Mouse (Mus musculus): ENCODE data around the gene Sirt3. TPM values are rescaled to one million over a fixed set of nuclear protein-coding genes. Genes with fewer than 3 reads are reported as not detected.

The Sirt3 gene
- 1.9 TPM for polyA plus RNA-seq (2014; fragmentation: Illumina TruSeq; extraction: RNeasy Lipid Tissue Mini Kit (QIAGEN cat#74804))

GRCm38 (mm10) chr7:140881696-140882468, at the start of gene Sirt3, which contains the start of gene Psmd13:
Gene Sirt3, minus strand, starts transcription at chr7:140882309.
Gene Psmd13, plus strand, starts transcription at chr7:140881968.

GRCm38 (mm10) chr7:140920418-140921029, 38.4 kb upstream of the Sirt3 start, which contains the start of gene Nlrp6:
Gene Nlrp6, plus strand, starts transcription at chr7:140920902.

GRCm38 (mm10) chr7:140900220-140900619, 18.1 kb upstream of the Sirt3 start, which contains the start of gene Cox8b:
Gene Cox8b, minus strand, starts transcription at chr7:140900446.

GRCm38 (mm10) chr7:140857550-140858505, 24.3 kb downstream of the Sirt3 start, which contains the start of gene Bet1l:
Gene Bet1l, minus strand, starts transcription at chr7:140857577.

GRCm38 (mm10) chr7:140856785-140857549, 25.1 kb downstream of the Sirt3 start, which contains the start of gene Ric8a:
Gene Ric8a, plus strand, starts transcription at chr7:140856957.

GRCm38 (mm10) chr7:140855860-140856784, 26.0 kb downstream of the Sirt3 start, which contains the start of gene Gm45785:
Gene Gm45785, minus strand, starts transcription at chr7:140856331.

GRCm38 (mm10) chr7:140847755-140848580, 34.1 kb downstream of the Sirt3 start, which contains the start of gene Odf3:
Gene Odf3, plus strand, starts transcription at chr7:140847805.

GRCm38 (mm10) chr7:140844905-140845665, 37.0 kb downstream of the Sirt3 start, which contains the start of gene Scgb1c1:
Gene Scgb1c1, plus strand, starts transcription at chr7:140845547.

GRCm38 (mm10) chr7:140834968-140835757, 46.9 kb downstream of the Sirt3 start, which contains the start of gene Urah:
Gene Urah, plus strand, starts transcription at chr7:140835018.

GRCm38 (mm10) chr7:140821653-140822329, 60.3 kb downstream of the Sirt3 start, which contains the start of gene Zfp941:
Gene Zfp941, minus strand, starts transcription at chr7:140822178.

Other genes starting within 250 kb of the Sirt3 start
- gene Olfr53, start 235.9 kb downstream of the Sirt3 start, polyA plus RNA-seq (2014; fragmentation: Illumina TruSeq; extraction: RNeasy Lipid Tissue Mini Kit (QIAGEN cat#74804)), result not detected
- not detected for gene Olfr539, start 222.4 kb downstream of the Sirt3 start, polyA plus RNA-seq (2014; fragmentation: Illumina TruSeq; extraction: RNeasy Lipid Tissue Mini Kit (QIAGEN cat#74804))
- gene Olfr45, start 200.4 kb downstream of the Sirt3 start, polyA plus RNA-seq (2014; fragmentation: Illumina TruSeq; extraction: RNeasy Lipid Tissue Mini Kit (QIAGEN cat#74804)), result not detected
- not detected for gene Olfr541, start 185.0 kb downstream of the Sirt3 start, polyA plus RNA-seq (2014; fragmentation: Illumina TruSeq; extraction: RNeasy Lipid Tissue Mini Kit (QIAGEN cat#74804))
- gene Cyp2e1, start 118.6 kb downstream of the Sirt3 start, polyA plus RNA-seq (2014; fragmentation: Illumina TruSeq; extraction: RNeasy Lipid Tissue Mini Kit (QIAGEN cat#74804)), result 42.0 TPM
- gene Syce1, start 94.5 kb downstream of the Sirt3 start, polyA plus RNA-seq (2014; fragmentation: Illumina TruSeq; extraction: RNeasy Lipid Tissue Mini Kit (QIAGEN cat#74804)), result not detected
- gene Zfp941, start 60.1 kb downstream of the Sirt3 start, polyA plus RNA-seq (2014; fragmentation: Illumina TruSeq; extraction: RNeasy Lipid Tissue Mini Kit (QIAGEN cat#74804)), result 0.91 TPM
- 1.1 TPM for gene Urah, start 47.3 kb downstream of the Sirt3 start, polyA plus RNA-seq (2014; fragmentation: Illumina TruSeq; extraction: RNeasy Lipid Tissue Mini Kit (QIAGEN cat#74804))
- not detected for gene Scgb1c1, start 36.8 kb downstream of the Sirt3 start, polyA plus RNA-seq (2014; fragmentation: Illumina TruSeq; extraction: RNeasy Lipid Tissue Mini Kit (QIAGEN cat#74804))
- gene Odf3, start 34.5 kb downstream of the Sirt3 start, polyA plus RNA-seq (2014; fragmentation: Illumina TruSeq; extraction: RNeasy Lipid Tissue Mini Kit (QIAGEN cat#74804)), result not detected
- not detected for gene Gm45785, start 26.0 kb downstream of the Sirt3 start, polyA plus RNA-seq (2014; fragmentation: Illumina TruSeq; extraction: RNeasy Lipid Tissue Mini Kit (QIAGEN cat#74804))
- 3.4 TPM for gene Ric8a, start 25.4 kb downstream of the Sirt3 start, polyA plus RNA-seq (2014; fragmentation: Illumina TruSeq; extraction: RNeasy Lipid Tissue Mini Kit (QIAGEN cat#74804))
- 1.5 TPM for gene Bet1l, start 24.7 kb downstream of the Sirt3 start, polyA plus RNA-seq (2014; fragmentation: Illumina TruSeq; extraction: RNeasy Lipid Tissue Mini Kit (QIAGEN cat#74804))
- 107 TPM for gene Psmd13, start 341 bp downstream of the Sirt3 start, polyA plus RNA-seq (2014; fragmentation: Illumina TruSeq; extraction: RNeasy Lipid Tissue Mini Kit (QIAGEN cat#74804))
- gene Cox8b, start 18.1 kb upstream of the Sirt3 start, polyA plus RNA-seq (2014; fragmentation: Illumina TruSeq; extraction: RNeasy Lipid Tissue Mini Kit (QIAGEN cat#74804)), result not detected
- gene Nlrp6, start 38.6 kb upstream of the Sirt3 start, polyA plus RNA-seq (2014; fragmentation: Illumina TruSeq; extraction: RNeasy Lipid Tissue Mini Kit (QIAGEN cat#74804)), result not detected
- gene Pgghg, start 59.1 kb upstream of the Sirt3 start, polyA plus RNA-seq (2014; fragmentation: Illumina TruSeq; extraction: RNeasy Lipid Tissue Mini Kit (QIAGEN cat#74804)), result 1.5 TPM
- gene Ifitm5, start 68.0 kb upstream of the Sirt3 start, polyA plus RNA-seq (2014; fragmentation: Illumina TruSeq; extraction: RNeasy Lipid Tissue Mini Kit (QIAGEN cat#74804)), result not detected
- gene Gm45717, start 73.6 kb upstream of the Sirt3 start, polyA plus RNA-seq (2014; fragmentation: Illumina TruSeq; extraction: RNeasy Lipid Tissue Mini Kit (QIAGEN cat#74804)), result not detected
- gene Ifitm2, start 73.7 kb upstream of the Sirt3 start, polyA plus RNA-seq (2014; fragmentation: Illumina TruSeq; extraction: RNeasy Lipid Tissue Mini Kit (QIAGEN cat#74804)), result 100 TPM
- 17.8 TPM for gene Ifitm1, start 84.9 kb upstream of the Sirt3 start, polyA plus RNA-seq (2014; fragmentation: Illumina TruSeq; extraction: RNeasy Lipid Tissue Mini Kit (QIAGEN cat#74804))
- gene Ifitm3, start 128.5 kb upstream of the Sirt3 start, polyA plus RNA-seq (2014; fragmentation: Illumina TruSeq; extraction: RNeasy Lipid Tissue Mini Kit (QIAGEN cat#74804)), result 13.0 TPM
- 3.7 TPM for gene Ifitm6, start 135.6 kb upstream of the Sirt3 start, polyA plus RNA-seq (2014; fragmentation: Illumina TruSeq; extraction: RNeasy Lipid Tissue Mini Kit (QIAGEN cat#74804))
- not detected for gene Gm17387, start 146.8 kb upstream of the Sirt3 start, polyA plus RNA-seq (2014; fragmentation: Illumina TruSeq; extraction: RNeasy Lipid Tissue Mini Kit (QIAGEN cat#74804))
- not detected for gene B4galnt4, start 178.8 kb upstream of the Sirt3 start, polyA plus RNA-seq (2014; fragmentation: Illumina TruSeq; extraction: RNeasy Lipid Tissue Mini Kit (QIAGEN cat#74804))
- gene Pkp3, start 195.9 kb upstream of the Sirt3 start, polyA plus RNA-seq (2014; fragmentation: Illumina TruSeq; extraction: RNeasy Lipid Tissue Mini Kit (QIAGEN cat#74804)), result not detected
- gene Sigirr, start 218.3 kb upstream of the Sirt3 start, polyA plus RNA-seq (2014; fragmentation: Illumina TruSeq; extraction: RNeasy Lipid Tissue Mini Kit (QIAGEN cat#74804)), result not detected
- gene Ano9, start 235.5 kb upstream of the Sirt3 start, polyA plus RNA-seq (2014; fragmentation: Illumina TruSeq; extraction: RNeasy Lipid Tissue Mini Kit (QIAGEN cat#74804)), result not detected
- gene Ptdss2, start 240.1 kb upstream of the Sirt3 start, polyA plus RNA-seq (2014; fragmentation: Illumina TruSeq; extraction: RNeasy Lipid Tissue Mini Kit (QIAGEN cat#74804)), result 21.8 TPM

Measured in ovary, adult 10 weeks (tissue).